Mouse (Mus musculus): ENCODE data around the gene Vps13c. TPM values are rescaled to one million over a fixed set of nuclear protein-coding genes. Genes with fewer than 3 reads are reported as not detected.

Vps13c gene
- 52.0 and 64.3 TPM in 2 replicates for polyA plus RNA-seq (2012; ENCODE audit: insufficient read depth, insufficient read length, low replicate concordance, missing spikeins)

DNA sequence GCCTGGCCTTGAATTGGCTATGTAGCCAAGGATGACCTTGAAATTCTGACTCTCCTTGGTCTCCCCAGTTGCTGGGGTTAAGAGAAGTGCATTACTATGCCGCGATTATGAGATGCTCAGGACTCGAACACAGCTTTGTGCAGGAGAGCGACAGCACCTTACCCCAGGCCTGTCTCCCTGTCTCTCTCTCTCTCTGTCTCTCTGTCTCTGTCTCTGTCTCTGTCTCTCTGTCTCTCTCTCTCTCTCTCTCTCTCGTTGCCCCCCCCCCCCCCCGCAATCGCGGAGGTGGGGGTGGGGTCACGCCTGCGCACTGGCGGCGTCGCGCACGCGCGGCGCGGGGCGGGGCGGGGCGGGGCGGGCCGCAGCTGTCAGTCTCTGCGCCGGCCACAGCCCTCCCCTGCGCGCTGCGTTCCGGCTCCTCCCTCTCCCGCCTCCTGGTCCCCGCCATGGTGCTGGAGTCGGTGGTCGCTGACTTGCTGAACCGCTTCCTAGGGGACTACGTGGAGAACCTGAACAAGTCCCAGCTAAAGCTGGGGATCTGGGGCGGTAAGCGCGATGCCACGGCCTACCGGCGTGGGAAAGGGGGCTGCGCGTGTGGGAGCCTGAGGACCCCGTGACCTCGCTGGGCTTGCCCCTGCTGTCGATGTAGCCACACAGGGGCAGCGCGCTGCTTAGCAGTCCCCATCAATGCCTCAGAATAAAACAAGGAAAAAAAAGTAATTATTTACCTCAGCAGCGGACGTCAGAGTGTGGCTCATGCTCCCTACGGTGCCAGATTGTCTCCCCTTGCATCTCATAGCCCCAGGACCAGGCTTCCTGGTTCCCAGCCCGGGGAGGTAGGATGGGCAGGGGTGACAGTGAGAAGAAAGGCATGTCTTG is at the start of gene Vps13c:
Vps13c (plus strand) TSS at position 416 of the 879 bp plus-strand sequence.
- under 1% methylated on average over 52 of the region's 53 CpGs for WGBS
- H3K4me1 ChIP-seq (ENCODE audit: control insufficient read depth, insufficient read depth, low read length), result peaks cover 2% of the 10 kb centered on the region; the same call in 1 of the 2 replicates
- TF ChIP-seq CTCF (IDR thresholded peaks at IDR 0.05; ENCODE audit: insufficient read depth, low read depth, low read length) (no peak), POLR2A (IDR thresholded peaks at IDR 0.05; ENCODE audit: insufficient read depth, low read depth, low read length) (peak; percentile 72)
- H3K27ac ChIP-seq (ENCODE audit: insufficient read depth, low read depth, low read length), result peak within 1 kb of the TSS; percentile 86
- H3K4me3 ChIP-seq (ENCODE audit: insufficient read depth, low read depth, low read length), result peak within 1 kb of the TSS; percentile 70

- WGBS, result 82% methylated on average over 5 of the region's 5 CpGs
- Histone ChIP-seq H3K27ac (ENCODE audit: insufficient read depth, low read depth, low read length) (no peak overlapping the region), H3K4me3 (ENCODE audit: insufficient read depth, low read depth, low read length) (no peak overlapping the region), H3K4me1 (ENCODE audit: control insufficient read depth, insufficient read depth, low read length) (peaks cover 6% of the 10 kb centered on the region)
- TF ChIP-seq POLR2A (IDR thresholded peaks at IDR 0.05; ENCODE audit: insufficient read depth, low read depth, low read length), result no peak
- TF ChIP-seq CTCF (IDR thresholded peaks at IDR 0.05; ENCODE audit: insufficient read depth, low read depth, low read length), result no peak
These were observed 47.8 kb upstream of the Vps13c start for GRCm38 (mm10) chr9:67792405-67792804.

DNA sequence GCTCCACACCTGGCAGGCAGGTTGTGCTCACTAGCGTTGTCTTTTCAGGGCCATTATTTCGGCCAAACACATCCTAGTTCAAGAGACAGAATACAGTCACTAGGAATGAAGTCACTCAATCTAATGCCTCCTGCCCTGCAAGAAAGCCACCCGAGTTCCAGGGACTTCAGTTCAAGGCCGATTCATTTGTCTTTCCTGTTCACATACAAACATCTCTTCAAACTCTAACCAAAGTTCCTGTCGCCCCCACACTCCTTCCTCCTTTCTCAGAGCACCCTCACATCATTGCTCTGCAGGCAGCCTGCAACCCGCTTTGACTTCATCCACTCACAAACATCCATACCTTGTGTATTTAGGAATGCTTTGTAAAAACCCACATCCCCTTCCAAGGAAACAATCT is 46.7 kb upstream of the Vps13c start:
- 83% methylated on average over 6 of the region's 6 CpGs for WGBS
- Histone ChIP-seq H3K4me3 (ENCODE audit: insufficient read depth, low read depth, low read length) (no peak overlapping the region), H3K27ac (ENCODE audit: insufficient read depth, low read depth, low read length) (no peak overlapping the region), H3K4me1 (ENCODE audit: control insufficient read depth, insufficient read depth, low read length) (peaks cover 6% of the 10 kb centered on the region)
- no peak for TF ChIP-seq CTCF (IDR thresholded peaks at IDR 0.05; ENCODE audit: insufficient read depth, low read depth, low read length)
- TF ChIP-seq POLR2A (IDR thresholded peaks at IDR 0.05; ENCODE audit: insufficient read depth, low read depth, low read length), result no peak

DNA sequence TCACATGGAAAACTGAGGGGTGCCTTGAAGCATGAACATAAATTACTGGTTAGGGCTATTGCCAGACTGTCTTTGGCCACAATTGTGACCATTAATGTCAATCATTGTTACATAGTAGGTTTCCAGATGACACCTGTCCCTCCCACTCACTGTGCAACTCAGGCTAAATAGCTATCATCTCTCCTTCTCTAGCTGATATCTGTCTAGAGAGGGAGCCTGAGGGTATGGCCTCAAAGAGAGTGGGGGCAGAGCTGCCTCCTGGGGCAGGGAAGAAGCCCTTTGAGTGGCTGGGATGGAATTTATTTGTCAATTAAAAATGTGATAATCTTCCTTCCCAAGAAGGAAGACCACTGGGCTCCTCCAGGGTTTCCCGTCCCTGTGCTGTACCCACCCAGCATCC is 46.0 kb upstream of the Vps13c start:
- no peak overlapping the region for H3K27ac ChIP-seq (ENCODE audit: insufficient read depth, low read depth, low read length)
- H3K4me1 ChIP-seq (ENCODE audit: control insufficient read depth, insufficient read depth, low read length), result peaks cover 11% of the 10 kb centered on the region
- WGBS, result 81% methylated on average over 1 of the region's 1 CpGs
- H3K4me3 ChIP-seq (ENCODE audit: insufficient read depth, low read depth, low read length), result no peak overlapping the region
- TF ChIP-seq POLR2A (IDR thresholded peaks at IDR 0.05; ENCODE audit: insufficient read depth, low read depth, low read length) (no peak), CTCF (IDR thresholded peaks at IDR 0.05; ENCODE audit: insufficient read depth, low read depth, low read length) (no peak)

DNA sequence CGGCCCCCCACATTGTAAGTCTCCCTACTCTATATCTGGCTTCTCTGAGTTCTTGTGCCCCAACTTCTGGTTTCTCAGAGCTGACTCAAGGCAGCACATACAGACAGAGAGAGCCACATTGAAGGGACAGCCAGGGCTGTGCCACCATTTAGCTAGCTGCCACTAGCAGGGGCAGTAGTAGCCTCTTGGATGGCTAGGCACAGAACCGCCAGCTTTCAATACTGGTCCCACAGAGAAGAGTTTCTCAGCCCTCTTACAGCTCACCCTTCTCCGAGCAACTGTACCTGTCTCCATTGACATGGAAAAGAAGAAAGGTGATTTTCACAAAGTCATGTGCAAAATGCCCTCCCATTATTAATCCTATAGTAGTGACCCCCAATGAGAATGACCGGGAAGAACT is 45.5 kb upstream of the Vps13c start:
- Histone ChIP-seq H3K4me1 (ENCODE audit: control insufficient read depth, insufficient read depth, low read length) (peaks cover 13% of the 10 kb centered on the region), H3K4me3 (ENCODE audit: insufficient read depth, low read depth, low read length) (no peak overlapping the region), H3K27ac (ENCODE audit: insufficient read depth, low read depth, low read length) (no peak overlapping the region)
- TF ChIP-seq CTCF (IDR thresholded peaks at IDR 0.05; ENCODE audit: insufficient read depth, low read depth, low read length) (no peak), POLR2A (IDR thresholded peaks at IDR 0.05; ENCODE audit: insufficient read depth, low read depth, low read length) (no peak)
- WGBS, result 89% methylated on average over 4 of the region's 4 CpGs

- H3K4me3 ChIP-seq (ENCODE audit: insufficient read depth, low read depth, low read length), result no peak overlapping the region
- TF ChIP-seq CTCF (IDR thresholded peaks at IDR 0.05; ENCODE audit: insufficient read depth, low read depth, low read length), result no peak
- no peak for TF ChIP-seq POLR2A (IDR thresholded peaks at IDR 0.05; ENCODE audit: insufficient read depth, low read depth, low read length)
- 24% methylated on average over 14 of the region's 14 CpGs for WGBS
- H3K27ac ChIP-seq (ENCODE audit: insufficient read depth, low read depth, low read length), result no peak overlapping the region
- peaks cover 13% of the 10 kb centered on the region for H3K4me1 ChIP-seq (ENCODE audit: control insufficient read depth, insufficient read depth, low read length)
These were observed 45.0 kb upstream of the Vps13c start for GRCm38 (mm10) chr9:67795205-67795675.

- Histone ChIP-seq H3K4me3 (ENCODE audit: insufficient read depth, low read depth, low read length) (no peak overlapping the region), H3K4me1 (ENCODE audit: control insufficient read depth, insufficient read depth, low read length) (peaks cover 13% of the 10 kb centered on the region), H3K27ac (ENCODE audit: insufficient read depth, low read depth, low read length) (no peak overlapping the region)
- 47% methylated on average over 14 of the region's 14 CpGs for WGBS
- no peak for TF ChIP-seq CTCF (IDR thresholded peaks at IDR 0.05; ENCODE audit: insufficient read depth, low read depth, low read length)
- TF ChIP-seq POLR2A (IDR thresholded peaks at IDR 0.05; ENCODE audit: insufficient read depth, low read depth, low read length), result no peak
These were observed 40.9 kb upstream of the Vps13c start for GRCm38 (mm10) chr9:67799078-67799819.

DNA sequence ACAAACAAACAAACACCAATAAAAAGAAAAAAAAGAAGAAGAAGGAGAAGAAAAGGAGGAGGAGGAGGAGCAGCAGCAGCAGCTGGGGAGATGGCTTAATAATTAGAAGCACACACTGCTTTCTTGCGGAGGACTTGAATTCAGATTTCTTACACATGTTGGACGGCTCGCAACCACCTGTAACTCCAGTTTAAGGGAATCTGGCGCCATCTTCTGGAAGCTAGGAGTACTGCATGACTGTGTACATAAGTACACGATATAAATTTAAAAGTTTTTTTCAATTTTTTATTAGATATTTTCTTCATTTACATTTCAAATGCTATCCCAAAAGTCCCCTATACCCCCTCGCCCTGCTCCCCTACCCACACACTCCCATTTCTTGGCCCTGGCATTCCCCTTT is 38.0 kb upstream of the Vps13c start:
- Histone ChIP-seq H3K4me1 (ENCODE audit: control insufficient read depth, insufficient read depth, low read length) (peaks cover 7% of the 10 kb centered on the region), H3K27ac (ENCODE audit: insufficient read depth, low read depth, low read length) (no peak overlapping the region), H3K4me3 (ENCODE audit: insufficient read depth, low read depth, low read length) (no peak overlapping the region)
- whole genome bisulfite sequencing, result 31% methylated on average over 6 of the region's 6 CpGs
- TF ChIP-seq POLR2A (IDR thresholded peaks at IDR 0.05; ENCODE audit: insufficient read depth, low read depth, low read length) (no peak), CTCF (IDR thresholded peaks at IDR 0.05; ENCODE audit: insufficient read depth, low read depth, low read length) (no peak)

DNA sequence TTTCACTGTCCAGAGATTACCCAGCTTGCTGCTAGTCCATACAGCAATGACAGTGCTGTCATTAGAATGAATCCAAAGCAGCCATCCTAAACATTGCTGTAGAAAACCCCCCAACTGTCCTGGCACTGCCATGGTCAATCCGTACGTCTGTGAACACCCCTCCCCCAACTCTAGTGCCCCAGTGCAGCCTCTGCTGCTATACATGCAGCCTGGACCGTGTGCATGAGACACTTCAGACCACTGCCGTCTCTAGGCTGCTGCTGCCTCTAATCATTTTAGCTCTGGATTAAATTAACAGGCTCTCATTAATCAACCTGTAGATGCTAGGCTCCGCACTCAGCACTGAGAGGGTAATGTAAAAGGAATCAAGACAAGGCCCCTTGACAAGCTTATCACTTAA is 33.2 kb upstream of the Vps13c start:
- Histone ChIP-seq H3K27ac (ENCODE audit: insufficient read depth, low read depth, low read length) (no peak overlapping the region), H3K4me3 (ENCODE audit: insufficient read depth, low read depth, low read length) (no peak overlapping the region), H3K4me1 (ENCODE audit: control insufficient read depth, insufficient read depth, low read length) (no peaks in the 10 kb centered on the region)
- TF ChIP-seq CTCF (IDR thresholded peaks at IDR 0.05; ENCODE audit: insufficient read depth, low read depth, low read length) (no peak), POLR2A (IDR thresholded peaks at IDR 0.05; ENCODE audit: insufficient read depth, low read depth, low read length) (no peak)
- 89% methylated on average over 5 of the region's 5 CpGs for WGBS
